Mouse (Mus musculus) kidney, embryonic 15.5 days (tissue): Measurements from ENCODE around the gene Cd46. TPM values are rescaled to one million over a fixed set of nuclear protein-coding genes. Genes with fewer than 3 reads are reported as not detected.

Experiments
- ATAC-seq: fragments of 200-750 bp; cut with Nextera tagmentation; replicated peaks from 2 replicates; pipeline ENCODE4 v1.8.0; 2017; ENCODE audit warnings: moderate TSS enrichment; ENCODE audit not compliant: low FRiP score
- H3K27ac ChIP-seq: fragments of 300-500 bp; sonication (generic); 2 replicates; pipeline ENCODE4 v1.5.1; 2015; ENCODE audit warnings: mild to moderate bottlenecking, inconsistent platforms
- H3K27me3 ChIP-seq: fragments of 300-500 bp; sonication (generic); 2 replicates; pipeline ENCODE4 v1.6.1; 2015; ENCODE audit warnings: inconsistent platforms
- H3K36me3 ChIP-seq: fragments of 300-500 bp; sonication (generic); 2 replicates; pipeline ENCODE4 v1.6.1; 2015; ENCODE audit warnings: inconsistent platforms
- H3K4me1 ChIP-seq: fragments of 300-500 bp; sonication (generic); 2 replicates; pipeline ENCODE4 v1.6.1; 2015; ENCODE audit warnings: inconsistent platforms
- H3K4me2 ChIP-seq: fragments of 300-500 bp; sonication (generic); 2 replicates; pipeline ENCODE4 v1.6.1; 2015; ENCODE audit warnings: moderate library complexity, mild to moderate bottlenecking, inconsistent platforms
- H3K4me3 ChIP-seq: fragments of 300-500 bp; sonication (generic); replicated peaks from 2 replicates; pipeline ENCODE4 v1.5.1; 2015; ENCODE audit warnings: mild to moderate bottlenecking, inconsistent platforms
- H3K9ac ChIP-seq: fragments of 300-500 bp; sonication (generic); 2 replicates; pipeline ENCODE4 v1.6.1; 2015; ENCODE audit warnings: mild to moderate bottlenecking, inconsistent platforms
- H3K9me3 ChIP-seq: fragments of 300-500 bp; sonication (generic); replicated peaks from 2 replicates; pipeline ENCODE4 v1.6.1; 2016; ENCODE audit warnings: inconsistent platforms
- WGBS: fragments of 180-500 bp; shearing (Covaris S2); methylation state at CpG from one replicate; pipeline ENCODE4 v1.1.7; 2015; ENCODE audit warnings: mixed read lengths; 5-methylcytosine and 5-hydroxymethylcytosine counted together
- polyA plus RNA-seq: library from polyadenylated mRNA; unstranded; fragments of >200 nt; fragmentation: Nextera tagmentation; extraction: Ambion mirVana; gene quantifications from 2 replicates; pipeline ENCODE4 v1.2.1, GENCODE M21; 2015

Gene Cd46
- polyA plus RNA-seq, 1 experiment from 2014 or later = 1.1 TPM

- no peak for ATAC-seq
- Histone ChIP-seq H3K4me2 (no peak overlapping the region), H3K9me3 (no peaks in the 10 kb centered on the region), H3K27me3 (no peaks in the 10 kb centered on the region), H3K36me3 (no peaks in the 10 kb centered on the region), H3K9ac (no peak overlapping the region), H3K27ac (no peak overlapping the region), H3K4me3 (no peak overlapping the region), H3K4me1 (peaks cover 12% of the 10 kb centered on the region)
- WGBS = 71% methylated on average over 4 of the region's 4 CpGs
Measured at GRCm38 (mm10) chr1:195017626-195018025, 74.4 kb downstream of the Cd46 start.

- Histone ChIP-seq H3K4me2 (peak overlapping the region; percentile 33), H3K27ac (no peak overlapping the region), H3K4me1 (peaks cover 12% of the 10 kb centered on the region), H3K9me3 (no peaks in the 10 kb centered on the region), H3K4me3 (no peak overlapping the region), H3K27me3 (no peaks in the 10 kb centered on the region), H3K9ac (no peak overlapping the region), H3K36me3 (no peaks in the 10 kb centered on the region)
- peak; percentile 65 for ATAC-seq
- WGBS = 67% methylated on average over 11 of the region's 11 CpGs
Measured at GRCm38 (mm10) chr1:195016811-195017501, 75.1 kb downstream of the Cd46 start.

- H3K9ac ChIP-seq = no peak overlapping the region
- no peaks in the 10 kb centered on the region for H3K9me3 ChIP-seq
- no peaks in the 10 kb centered on the region for H3K27me3 ChIP-seq
- WGBS = 85% methylated on average over 1 of the region's 1 CpGs
- no peaks in the 10 kb centered on the region for H3K36me3 ChIP-seq
- H3K4me2 ChIP-seq = no peak overlapping the region
- ATAC-seq = no peak
- no peak overlapping the region for H3K4me3 ChIP-seq
- 0 out of 2 replicates have a peak overlapping the region, but pooled peaks have one; percentile 3 for H3K27ac ChIP-seq
- peaks cover 12% of the 10 kb centered on the region for H3K4me1 ChIP-seq
Measured at GRCm38 (mm10) chr1:195015281-195015680, 76.8 kb downstream of the Cd46 start.

GRCm38 (mm10) chr1:195014201-195014885, 77.7 kb downstream of the Cd46 start:
- peak; percentile 44; the same call in 1 of the 2 replicates for ATAC-seq
- 37% methylated on average over 3 of the region's 3 CpGs for WGBS
- Histone ChIP-seq H3K9me3 (no peaks in the 10 kb centered on the region), H3K9ac (no peak overlapping the region), H3K4me3 (no peak overlapping the region), H3K27ac (0 out of 2 replicates have a peak overlapping the region, but pooled peaks have one; percentile 3), H3K4me2 (no peak overlapping the region), H3K36me3 (no peaks in the 10 kb centered on the region), H3K4me1 (peaks cover 12% of the 10 kb centered on the region), H3K27me3 (no peaks in the 10 kb centered on the region)

GRCm38 (mm10) chr1:195012531-195012930, 79.5 kb downstream of the Cd46 start:
- H3K36me3 ChIP-seq = no peaks in the 10 kb centered on the region
- 79% methylated on average over 2 of the region's 2 CpGs for WGBS
- H3K27ac ChIP-seq = no peak overlapping the region
- peaks cover 12% of the 10 kb centered on the region for H3K4me1 ChIP-seq
- H3K9me3 ChIP-seq = no peaks in the 10 kb centered on the region
- ATAC-seq = no peak
- H3K9ac ChIP-seq = no peak overlapping the region
- H3K4me3 ChIP-seq = no peak overlapping the region
- H3K4me2 ChIP-seq = no peak overlapping the region
- no peaks in the 10 kb centered on the region for H3K27me3 ChIP-seq

- H3K4me2 ChIP-seq = no peak overlapping the region
- no peak for ATAC-seq
Measured at GRCm38 (mm10) chr1:195006267-195006666, 85.8 kb downstream of the Cd46 start.

GRCm38 (mm10) chr1:195004194-195004593, 87.9 kb downstream of the Cd46 start:
- no peak overlapping the region for H3K27ac ChIP-seq
- H3K9ac ChIP-seq = no peak overlapping the region
- 71% methylated on average over 1 of the region's 1 CpGs for WGBS
- H3K9me3 ChIP-seq = no peaks in the 10 kb centered on the region
- no peak overlapping the region for H3K4me3 ChIP-seq
- no peaks in the 10 kb centered on the region for H3K4me1 ChIP-seq
- ATAC-seq = no peak
- H3K4me2 ChIP-seq = no peak overlapping the region
- H3K27me3 ChIP-seq = no peaks in the 10 kb centered on the region
- no peaks in the 10 kb centered on the region for H3K36me3 ChIP-seq

More at GRCm38 (mm10) chr1:195006267-195006666, 85.8 kb downstream of the Cd46 start:
- no peaks in the 10 kb centered on the region for H3K4me1 ChIP-seq
- H3K9ac ChIP-seq = no peak overlapping the region
- H3K9me3 ChIP-seq = no peaks in the 10 kb centered on the region
- H3K36me3 ChIP-seq = no peaks in the 10 kb centered on the region
- H3K4me3 ChIP-seq = no peak overlapping the region
- H3K27ac ChIP-seq = no peak overlapping the region
- no peaks in the 10 kb centered on the region for H3K27me3 ChIP-seq

GRCm38 (mm10) chr1:195003328-195003727, 88.7 kb downstream of the Cd46 start:
- no peaks in the 10 kb centered on the region for H3K4me1 ChIP-seq
- no peak overlapping the region for H3K9ac ChIP-seq
- no peaks in the 10 kb centered on the region for H3K36me3 ChIP-seq
- 85% methylated on average over 4 of the region's 4 CpGs for WGBS
- H3K27me3 ChIP-seq = no peaks in the 10 kb centered on the region
- no peak overlapping the region for H3K27ac ChIP-seq
- ATAC-seq = no peak
- H3K4me3 ChIP-seq = no peak overlapping the region
- no peaks in the 10 kb centered on the region for H3K9me3 ChIP-seq
- no peak overlapping the region for H3K4me2 ChIP-seq

GRCm38 (mm10) chr1:194998396-194998795, 93.7 kb downstream of the Cd46 start:
- Histone ChIP-seq H3K9me3 (no peaks in the 10 kb centered on the region), H3K27me3 (no peaks in the 10 kb centered on the region), H3K4me2 (no peak overlapping the region), H3K4me3 (no peak overlapping the region), H3K36me3 (no peaks in the 10 kb centered on the region), H3K4me1 (0 out of 2 replicates have a peak, but pooled peaks cover 2% of the 10 kb centered on the region), H3K9ac (no peak overlapping the region), H3K27ac (no peak overlapping the region)
- 85% methylated on average over 1 of the region's 1 CpGs for WGBS
- no peak for ATAC-seq

- no peak overlapping the region for H3K4me2 ChIP-seq
- no peaks in the 10 kb centered on the region for H3K36me3 ChIP-seq
- H3K4me1 ChIP-seq = 0 out of 2 replicates have a peak, but pooled peaks cover 2% of the 10 kb centered on the region
- no peak for ATAC-seq
- WGBS = 63% methylated on average over 2 of the region's 2 CpGs
- no peak overlapping the region for H3K27ac ChIP-seq
- H3K27me3 ChIP-seq = no peaks in the 10 kb centered on the region
- H3K9ac ChIP-seq = no peak overlapping the region
- H3K4me3 ChIP-seq = no peak overlapping the region
- H3K9me3 ChIP-seq = no peaks in the 10 kb centered on the region
Measured at GRCm38 (mm10) chr1:194995196-194995595, 96.9 kb downstream of the Cd46 start.

GRCm38 (mm10) chr1:194994262-194994661, 97.8 kb downstream of the Cd46 start:
- Histone ChIP-seq H3K27ac (no peak overlapping the region), H3K36me3 (no peaks in the 10 kb centered on the region), H3K27me3 (no peaks in the 10 kb centered on the region), H3K4me3 (no peak overlapping the region), H3K4me2 (no peak overlapping the region), H3K9me3 (no peaks in the 10 kb centered on the region), H3K4me1 (0 out of 2 replicates have a peak, but pooled peaks cover 2% of the 10 kb centered on the region), H3K9ac (no peak overlapping the region)
- ATAC-seq = no peak
- 59% methylated on average over 5 of the region's 5 CpGs for WGBS

GRCm38 (mm10) chr1:194993409-194993988, 98.5 kb downstream of the Cd46 start:
- H3K9me3 ChIP-seq = no peaks in the 10 kb centered on the region
- no peak overlapping the region for H3K4me2 ChIP-seq
- H3K27ac ChIP-seq = no peak overlapping the region
- H3K9ac ChIP-seq = no peak overlapping the region
- no peak overlapping the region for H3K4me3 ChIP-seq
- no peaks in the 10 kb centered on the region for H3K27me3 ChIP-seq
- 0 out of 2 replicates have a peak, but pooled peaks cover 2% of the 10 kb centered on the region for H3K4me1 ChIP-seq
- no peaks in the 10 kb centered on the region for H3K36me3 ChIP-seq
- 73% methylated on average over 1 of the region's 1 CpGs for WGBS
- ATAC-seq = no peak
